Mouse (Mus musculus): ENCODE results near the gene Car11. TPM values are rescaled to one million over a fixed set of nuclear protein-coding genes. Genes with fewer than 3 reads are reported as not detected.

Gene Car11
- total and polyA plus RNA-seq, 3 experiments: 0.16 to 3.5 (median 0.78) TPM

DNA sequence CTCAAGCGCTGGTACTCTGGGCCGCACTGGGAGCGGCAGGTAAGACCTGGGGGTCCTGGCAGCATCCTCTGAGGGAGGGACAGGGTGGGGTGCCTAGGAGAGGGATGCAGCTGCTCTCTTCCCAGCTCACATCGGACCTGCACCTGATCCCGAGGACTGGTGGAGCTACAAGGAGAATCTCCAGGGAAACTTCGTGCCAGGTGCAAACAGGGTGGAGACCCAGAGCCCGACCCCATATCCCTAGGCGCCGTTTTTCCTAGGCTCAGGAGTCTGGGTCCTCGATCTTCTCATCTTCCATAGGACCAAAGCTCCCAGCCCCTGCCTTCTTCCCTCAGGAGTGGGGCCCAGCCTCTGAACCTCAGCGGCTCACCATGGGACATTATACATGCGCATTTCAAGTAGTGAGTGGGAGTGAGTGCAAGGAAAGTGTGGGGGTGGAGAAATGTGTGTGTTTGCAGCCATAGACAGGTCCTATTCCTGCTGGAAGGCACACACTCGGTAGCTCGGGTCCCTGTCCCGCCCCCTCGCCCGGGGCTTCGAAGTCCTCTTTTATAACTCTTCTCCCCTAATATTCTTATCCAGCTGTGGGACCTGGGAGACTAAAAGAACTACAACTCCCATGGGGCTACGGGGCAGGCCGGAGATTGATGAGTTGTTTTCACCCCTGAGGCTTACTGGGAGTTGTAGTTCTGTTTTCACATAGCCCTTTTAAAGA, 815 bp downstream of the Car11 start:
- no peak for ATAC-seq (ENCODE audit: extremely low read depth, insufficient number of reproducible peaks, low FRiP score, poor library complexity, severe bottlenecking)
- peaks cover 49% of the 10 kb centered on the region for H3K27me3 ChIP-seq (ENCODE audit: insufficient read depth, low read length)
- no peaks in the 10 kb centered on the region for H3K36me3 ChIP-seq (replicated peaks)
- H3K4me1 ChIP-seq (ENCODE audit: insufficient read depth, low read depth, low read length): peaks cover 61% of the 10 kb centered on the region
- peak; percentile 60 for DNase-seq (ENCODE audit: low spot score)
- TF ChIP-seq TAL1 (conservative IDR thresholded peaks at IDR 0.05; ENCODE audit: low read depth, low read length) (no peak), GATA1 (IDR thresholded peaks at IDR 0.05; ENCODE audit: borderline replicate concordance, low read length) (no peak), CTCF (IDR thresholded peaks at IDR 0.05; ENCODE audit: low read depth, low read length) (no peak), GATA2 (IDR thresholded peaks at IDR 0.05; ENCODE audit: borderline replicate concordance, low read depth, low read length) (no peak), POLR2AphosphoS5 (IDR thresholded peaks at IDR 0.05; ENCODE audit: insufficient replicate concordance, low read depth, low read length) (no peak)
- peak overlapping the region; percentile 38; the same call in 1 of the 2 replicates for H3K4me3 ChIP-seq (ENCODE audit: low read depth, low read length)
- no peaks in the 10 kb centered on the region for H3K9me3 ChIP-seq (replicated peaks)

DNA sequence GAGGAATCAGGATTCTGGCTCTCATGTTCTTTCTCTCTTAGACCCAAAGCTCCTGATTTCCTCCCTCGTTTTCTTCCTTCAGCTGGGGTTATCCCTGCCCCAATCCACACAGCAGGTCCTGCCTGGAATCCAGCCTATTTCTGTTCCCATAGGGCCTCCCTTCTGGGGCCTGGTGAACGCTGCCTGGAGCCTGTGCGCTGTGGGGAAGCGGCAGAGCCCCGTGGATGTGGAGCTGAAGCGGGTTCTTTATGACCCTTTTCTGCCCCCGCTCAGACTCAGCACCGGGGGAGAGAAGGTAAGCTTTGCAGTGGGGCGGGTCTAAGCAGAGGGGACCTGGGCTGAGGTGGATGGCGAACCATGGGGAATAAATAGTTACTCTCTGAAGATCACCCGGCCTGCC, 1.4 kb downstream of the Car11 start:
- ATAC-seq (ENCODE audit: extremely low read depth, insufficient number of reproducible peaks, low FRiP score, poor library complexity, severe bottlenecking): no peak
- H3K4me1 ChIP-seq (ENCODE audit: insufficient read depth, low read depth, low read length): peaks cover 67% of the 10 kb centered on the region
- TF ChIP-seq GATA1 (IDR thresholded peaks at IDR 0.05; ENCODE audit: borderline replicate concordance, low read length) (no peak), GATA2 (IDR thresholded peaks at IDR 0.05; ENCODE audit: borderline replicate concordance, low read depth, low read length) (no peak), TAL1 (conservative IDR thresholded peaks at IDR 0.05; ENCODE audit: low read depth, low read length) (no peak), POLR2AphosphoS5 (IDR thresholded peaks at IDR 0.05; ENCODE audit: insufficient replicate concordance, low read depth, low read length) (no peak), CTCF (IDR thresholded peaks at IDR 0.05; ENCODE audit: low read depth, low read length) (no peak)

DNA sequence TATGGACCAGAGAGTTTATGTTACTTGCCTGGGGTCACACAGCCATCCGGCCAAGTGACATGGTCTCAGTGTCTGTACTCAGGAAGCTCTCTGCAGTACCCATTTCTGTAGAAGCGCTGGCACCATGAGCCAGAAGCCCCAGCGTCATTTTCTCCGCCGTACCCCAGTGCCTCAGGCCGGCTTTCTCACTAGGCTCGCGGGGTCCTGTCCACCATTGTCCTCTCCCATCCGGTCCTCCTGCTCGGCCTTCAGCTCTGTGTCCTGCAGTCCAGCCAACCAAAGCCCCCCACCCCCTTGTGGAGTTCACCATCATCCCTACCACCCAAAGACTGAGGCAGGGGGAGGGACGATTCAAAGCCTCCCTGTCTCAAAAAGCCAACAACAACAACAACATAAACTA, 2.0 kb downstream of the Car11 start:
- Histone ChIP-seq H3K9me3 (replicated peaks) (no peaks in the 10 kb centered on the region), H3K4me3 (ENCODE audit: low read depth, low read length) (no peak overlapping the region), H3K4me1 (ENCODE audit: insufficient read depth, low read depth, low read length) (peaks cover 70% of the 10 kb centered on the region), H3K27me3 (ENCODE audit: insufficient read depth, low read length) (peaks cover 49% of the 10 kb centered on the region), H3K36me3 (replicated peaks) (no peaks in the 10 kb centered on the region)
- ATAC-seq (ENCODE audit: extremely low read depth, insufficient number of reproducible peaks, low FRiP score, poor library complexity, severe bottlenecking) (no peak), DNase-seq (ENCODE audit: low spot score) (no peak)
- no peak for TF ChIP-seq GATA1 (IDR thresholded peaks at IDR 0.05; ENCODE audit: borderline replicate concordance, low read length)
- no peak for TF ChIP-seq TAL1 (conservative IDR thresholded peaks at IDR 0.05; ENCODE audit: low read depth, low read length)
- no peak for TF ChIP-seq POLR2AphosphoS5 (IDR thresholded peaks at IDR 0.05; ENCODE audit: insufficient replicate concordance, low read depth, low read length)
- no peak for TF ChIP-seq GATA2 (IDR thresholded peaks at IDR 0.05; ENCODE audit: borderline replicate concordance, low read depth, low read length)
- TF ChIP-seq CTCF (IDR thresholded peaks at IDR 0.05; ENCODE audit: low read depth, low read length): no peak

More for the DNA sequence above, 1.4 kb downstream of the Car11 start:
- no peak for DNase-seq (ENCODE audit: low spot score)
- Histone ChIP-seq H3K36me3 (replicated peaks) (no peaks in the 10 kb centered on the region), H3K4me3 (ENCODE audit: low read depth, low read length) (no peak overlapping the region), H3K27me3 (ENCODE audit: insufficient read depth, low read length) (peaks cover 49% of the 10 kb centered on the region), H3K9me3 (replicated peaks) (no peaks in the 10 kb centered on the region)

DNA sequence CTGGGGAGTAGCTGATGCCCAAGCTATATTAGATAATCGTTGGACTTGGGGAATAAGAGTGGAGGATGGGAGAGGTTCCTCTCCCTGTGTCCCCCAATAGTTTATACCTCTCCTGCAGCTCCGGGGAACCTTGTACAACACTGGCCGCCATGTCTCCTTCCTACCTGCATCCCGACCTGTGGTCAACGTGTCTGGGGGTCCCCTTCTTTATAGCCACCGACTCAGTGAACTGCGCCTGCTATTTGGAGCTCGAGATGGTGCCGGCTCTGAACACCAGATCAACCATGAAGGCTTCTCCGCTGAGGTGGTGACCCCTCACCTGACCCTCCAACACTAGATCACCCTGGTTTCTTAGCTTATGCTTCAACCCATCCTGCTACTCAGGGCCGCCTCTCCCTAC, 2.7 kb downstream of the Car11 start:
- TF ChIP-seq GATA2 (IDR thresholded peaks at IDR 0.05; ENCODE audit: borderline replicate concordance, low read depth, low read length) (no peak), POLR2AphosphoS5 (IDR thresholded peaks at IDR 0.05; ENCODE audit: insufficient replicate concordance, low read depth, low read length) (no peak), TAL1 (conservative IDR thresholded peaks at IDR 0.05; ENCODE audit: low read depth, low read length) (no peak), GATA1 (IDR thresholded peaks at IDR 0.05; ENCODE audit: borderline replicate concordance, low read length) (no peak), CTCF (IDR thresholded peaks at IDR 0.05; ENCODE audit: low read depth, low read length) (no peak)
- H3K4me3 ChIP-seq (ENCODE audit: low read depth, low read length): no peak overlapping the region
- peaks cover 74% of the 10 kb centered on the region for H3K4me1 ChIP-seq (ENCODE audit: insufficient read depth, low read depth, low read length)
- H3K36me3 ChIP-seq (replicated peaks): no peaks in the 10 kb centered on the region
- no peaks in the 10 kb centered on the region for H3K9me3 ChIP-seq (replicated peaks)
- H3K27me3 ChIP-seq (ENCODE audit: insufficient read depth, low read length): peaks cover 49% of the 10 kb centered on the region
- ATAC-seq (ENCODE audit: extremely low read depth, insufficient number of reproducible peaks, low FRiP score, poor library complexity, severe bottlenecking): no peak
- DNase-seq (ENCODE audit: low spot score): no peak

DNA sequence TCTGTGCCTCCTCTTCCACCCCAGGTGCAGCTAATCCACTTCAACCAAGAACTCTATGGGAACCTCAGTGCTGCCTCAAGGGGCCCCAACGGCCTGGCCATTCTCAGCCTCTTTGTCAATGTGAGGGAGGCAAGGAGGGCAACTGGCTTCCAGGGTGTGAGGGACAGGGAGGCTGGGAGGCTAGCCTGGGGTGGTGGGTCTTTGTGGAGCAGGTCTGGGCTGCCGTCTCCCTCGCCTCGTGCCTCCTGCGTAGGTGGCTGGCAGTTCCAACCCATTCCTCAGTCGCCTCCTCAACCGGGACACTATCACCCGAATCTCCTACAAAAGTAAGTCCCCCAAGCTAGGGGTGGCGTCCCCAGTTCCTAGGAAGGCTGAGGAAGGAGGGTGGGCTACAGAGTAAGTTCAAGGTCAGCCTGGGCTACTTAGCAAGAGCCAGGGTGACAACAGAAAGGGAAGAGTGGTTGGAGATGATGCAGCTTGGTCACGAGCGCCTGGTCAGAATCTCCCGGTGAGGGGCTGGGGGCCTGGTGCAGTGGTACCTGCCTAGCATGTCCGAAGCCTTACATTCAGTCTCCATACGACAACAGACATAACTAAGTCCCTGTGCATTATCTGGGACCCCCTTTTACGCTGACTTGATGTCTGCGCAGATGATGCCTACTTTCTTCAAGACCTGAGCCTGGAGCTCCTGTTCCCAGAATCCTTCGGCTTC, 3.3 kb downstream of the Car11 start:
- DNase-seq (ENCODE audit: low spot score) (no peak), ATAC-seq (ENCODE audit: extremely low read depth, insufficient number of reproducible peaks, low FRiP score, poor library complexity, severe bottlenecking) (no peak)
- TF ChIP-seq POLR2AphosphoS5 (IDR thresholded peaks at IDR 0.05; ENCODE audit: insufficient replicate concordance, low read depth, low read length) (no peak), TAL1 (conservative IDR thresholded peaks at IDR 0.05; ENCODE audit: low read depth, low read length) (no peak), GATA2 (IDR thresholded peaks at IDR 0.05; ENCODE audit: borderline replicate concordance, low read depth, low read length) (no peak), GATA1 (IDR thresholded peaks at IDR 0.05; ENCODE audit: borderline replicate concordance, low read length) (no peak), CTCF (IDR thresholded peaks at IDR 0.05; ENCODE audit: low read depth, low read length) (no peak)
- Histone ChIP-seq H3K4me1 (ENCODE audit: insufficient read depth, low read depth, low read length) (peaks cover 80% of the 10 kb centered on the region), H3K9me3 (replicated peaks) (no peaks in the 10 kb centered on the region), H3K27me3 (ENCODE audit: insufficient read depth, low read length) (peaks cover 47% of the 10 kb centered on the region), H3K4me3 (ENCODE audit: low read depth, low read length) (no peak overlapping the region; the same call in 1 of the 2 replicates), H3K36me3 (replicated peaks) (no peaks in the 10 kb centered on the region)

DNA sequence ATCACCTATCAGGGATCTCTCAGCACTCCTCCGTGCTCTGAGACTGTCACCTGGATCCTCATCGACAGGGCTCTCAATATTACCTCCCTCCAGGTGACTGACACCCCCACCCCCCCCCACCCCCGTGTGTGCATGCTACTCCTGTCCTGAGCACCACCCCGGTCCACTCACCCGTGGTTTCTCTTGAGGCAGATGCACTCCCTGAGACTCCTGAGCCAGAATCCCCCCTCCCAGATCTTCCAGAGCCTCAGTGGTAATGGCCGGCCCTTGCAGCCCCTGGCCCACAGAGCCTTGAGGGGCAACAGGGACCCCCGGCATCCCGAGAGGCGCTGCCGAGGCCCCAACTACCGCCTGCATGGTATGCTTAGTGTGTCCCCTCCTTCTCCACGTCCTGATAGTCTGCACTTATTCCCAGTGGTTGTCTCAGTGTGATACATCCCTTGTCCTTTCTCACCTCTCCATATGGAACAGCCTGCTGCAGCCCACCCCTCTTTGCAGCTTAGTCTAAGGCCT, 3.9 kb downstream of the Car11 start:
- H3K4me3 ChIP-seq (ENCODE audit: low read depth, low read length): peak overlapping the region; percentile 81; the same call in 1 of the 2 replicates
- H3K36me3 ChIP-seq (replicated peaks): peaks cover 6% of the 10 kb centered on the region
- ATAC-seq (ENCODE audit: extremely low read depth, insufficient number of reproducible peaks, low FRiP score, poor library complexity, severe bottlenecking) (no peak), DNase-seq (ENCODE audit: low spot score) (peak; percentile 31)
- H3K9me3 ChIP-seq (replicated peaks): no peaks in the 10 kb centered on the region
- peaks cover 82% of the 10 kb centered on the region for H3K4me1 ChIP-seq (ENCODE audit: insufficient read depth, low read depth, low read length)
- peaks cover 41% of the 10 kb centered on the region for H3K27me3 ChIP-seq (ENCODE audit: insufficient read depth, low read length)
- TF ChIP-seq CTCF (IDR thresholded peaks at IDR 0.05; ENCODE audit: low read depth, low read length): no peak
- TF ChIP-seq GATA2 (IDR thresholded peaks at IDR 0.05; ENCODE audit: borderline replicate concordance, low read depth, low read length): no peak
- no peak for TF ChIP-seq TAL1 (conservative IDR thresholded peaks at IDR 0.05; ENCODE audit: low read depth, low read length)
- no peak for TF ChIP-seq POLR2AphosphoS5 (IDR thresholded peaks at IDR 0.05; ENCODE audit: insufficient replicate concordance, low read depth, low read length)
- TF ChIP-seq GATA1 (IDR thresholded peaks at IDR 0.05; ENCODE audit: borderline replicate concordance, low read length): no peak
